Mouse (Mus musculus) adrenal gland, adult 18-20 months (tissue): ENCODE measurements around the gene Rtp3. TPM values are rescaled to one million over a fixed set of nuclear protein-coding genes. Genes with fewer than 3 reads are reported as not detected.

Experiments used
- DNase-seq, 2 experiments: peaks; one replicate each; pipeline ENCODE4 v3.0.0; 2021 to 2022; ENCODE audit warnings: low spot score in 2 of 2
- total RNA-seq, 2 experiments: library from RNA; stranded (reverse); gene quantifications; 1 replicate in 1 of 2; 2 replicates in 1 of 2; pipeline ENCODE4 v1.2.3; 2021

Rtp3 gene
- total RNA-seq, 2 experiments from 2014 or later: 3.8 to 5.4 TPM

- no peak for DNase-seq
These were observed 43.1 kb downstream of the Rtp3 start for GRCm38 (mm10) chr9:110947261-110947661.

GRCm38 (mm10) chr9:110946548-110947044, 43.8 kb downstream of the Rtp3 start:
- DNase-seq: no peak

GRCm38 (mm10) chr9:110945926-110946325, 44.5 kb downstream of the Rtp3 start, which contains the start of gene Tdgf1:
Gene Tdgf1, minus strand, starts transcription at chr9:110946158.
- DNase-seq: no peak

GRCm38 (mm10) chr9:110945343-110945742, 45.0 kb downstream of the Rtp3 start:
- DNase-seq: no peak

- DNase-seq: no peak
These were observed 46.1 kb downstream of the Rtp3 start for GRCm38 (mm10) chr9:110944265-110944664.

GRCm38 (mm10) chr9:110937506-110938490, 52.6 kb downstream of the Rtp3 start:
- peak in 1 of 2 experiments; percentile 43 for DNase-seq

- DNase-seq: no peak
These were observed 54.4 kb downstream of the Rtp3 start for GRCm38 (mm10) chr9:110935941-110936340.

Other genes starting within 250 kb of the Rtp3 start
- 1 to 10 TPM in 1 of 2 experiments, under 1 TPM in 1; 0.93 to 4.1 TPM for gene Myl3, start 248.7 kb downstream of the Rtp3 start, total RNA-seq
- gene Pth1r, start 243.4 kb downstream of the Rtp3 start, total RNA-seq: 10 to 100 TPM; 11.3 to 34.2 TPM
- not detected for gene Prss42, start 192.4 kb downstream of the Rtp3 start, total RNA-seq
- not detected for gene Prss44, start 176.6 kb downstream of the Rtp3 start, total RNA-seq
- not detected for gene Prss43, start 163.9 kb downstream of the Rtp3 start, total RNA-seq
- not detected for gene Prss45, start 156.0 kb downstream of the Rtp3 start, total RNA-seq
- not detected for gene Prss46, start 146.1 kb downstream of the Rtp3 start, total RNA-seq
- gene Prss50, start 132.6 kb downstream of the Rtp3 start, total RNA-seq: not detected
- gene Als2cl, start 110.7 kb downstream of the Rtp3 start, total RNA-seq: 10 to 100 TPM; 16.5 to 32.6 TPM
- gene Tmie, start 110.5 kb downstream of the Rtp3 start, total RNA-seq: 1 to 10 TPM; 2.1 to 4.7 TPM
- gene Fam240a, start 73.7 kb downstream of the Rtp3 start, total RNA-seq: not detected
- gene Tdgf1, start 44.4 kb downstream of the Rtp3 start, total RNA-seq: not detected
- 10 to 100 TPM in 1 of 2 experiments, 1 to 10 TPM in 1; 4.0 to 10.4 TPM for gene Lrrc2, start 39.0 kb downstream of the Rtp3 start, total RNA-seq
- gene Ltf, start 28.7 kb upstream of the Rtp3 start, total RNA-seq: 1 to 10 TPM; 1.2 to 1.7 TPM
- 10 to 100 TPM in 1 of 2 experiments, 1 to 10 TPM in 1; 9.3 to 10.2 TPM for gene Ccrl2, start 66.9 kb upstream of the Rtp3 start, total RNA-seq
- 10 to 100 TPM; 48.8 to 58.4 TPM for gene Lrrfip2, start 127.0 kb upstream of the Rtp3 start, total RNA-seq